Mouse (Mus musculus) adrenal gland, adult 8-10 months (tissue): ENCODE data around the gene Btbd1. TPM values are rescaled to one million over a fixed set of nuclear protein-coding genes. Genes with fewer than 3 reads are reported as not detected.
A peak's percentile ranks its signal among the peaks of the same experiment; 100 is the strongest.

ENCODE experiments used
- DNase-seq: peaks from one replicate; pipeline ENCODE4 v3.0.0; 2022
- total RNA-seq, 4 experiments: library from RNA; stranded (reverse); gene quantifications; 2 replicates each; pipeline ENCODE4 v1.2.4; 2022

The Btbd1 gene
- total RNA-seq, 4 experiments from 2014 or later = 97.3 to 112 (median 104) TPM

- DNase-seq = no peak
Observed at GRCm38 (mm10) chr7:81849214-81849613, 20.0 kb upstream of the Btbd1 start.

DNA sequence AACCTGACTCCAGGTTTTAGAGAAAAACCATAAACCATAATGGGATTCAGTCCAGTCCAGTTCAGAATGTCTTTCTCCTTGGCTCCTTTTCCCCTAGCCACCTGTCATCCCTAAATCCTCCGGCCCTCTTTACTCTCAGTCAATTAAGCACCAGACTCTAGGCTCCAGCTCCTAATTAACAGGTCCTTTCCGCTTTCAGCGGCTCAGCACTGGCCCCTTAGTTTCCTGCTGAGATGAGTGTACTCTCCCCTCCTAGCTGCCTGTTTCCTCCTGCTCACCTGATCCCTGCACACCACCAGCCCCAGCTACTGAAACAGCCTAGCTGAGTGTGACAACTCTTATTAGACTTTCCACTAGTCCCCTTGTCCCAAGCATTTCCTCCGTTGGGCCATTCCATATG is 18.5 kb upstream of the Btbd1 start:
- no peak for DNase-seq

DNA sequence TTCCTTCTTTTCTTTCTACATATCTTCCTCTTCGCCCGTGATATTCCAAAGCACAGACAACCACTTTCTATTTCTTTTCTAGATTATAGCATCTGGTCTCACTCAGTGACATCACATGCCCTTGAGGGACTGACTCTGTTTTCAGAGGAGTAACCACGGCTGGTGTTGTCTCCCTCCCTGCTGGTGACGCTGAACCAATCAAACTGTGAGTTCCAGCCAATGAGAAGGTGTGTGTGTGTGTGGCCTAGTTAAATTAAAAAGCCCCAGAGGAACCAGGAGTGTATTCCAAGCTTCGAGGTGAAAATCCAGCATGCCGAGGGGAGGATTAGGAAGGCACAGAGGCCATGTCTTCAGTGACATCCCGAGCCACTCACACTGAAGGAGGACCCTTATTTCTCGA is 17.8 kb upstream of the Btbd1 start:
- DNase-seq = no peak

DNA sequence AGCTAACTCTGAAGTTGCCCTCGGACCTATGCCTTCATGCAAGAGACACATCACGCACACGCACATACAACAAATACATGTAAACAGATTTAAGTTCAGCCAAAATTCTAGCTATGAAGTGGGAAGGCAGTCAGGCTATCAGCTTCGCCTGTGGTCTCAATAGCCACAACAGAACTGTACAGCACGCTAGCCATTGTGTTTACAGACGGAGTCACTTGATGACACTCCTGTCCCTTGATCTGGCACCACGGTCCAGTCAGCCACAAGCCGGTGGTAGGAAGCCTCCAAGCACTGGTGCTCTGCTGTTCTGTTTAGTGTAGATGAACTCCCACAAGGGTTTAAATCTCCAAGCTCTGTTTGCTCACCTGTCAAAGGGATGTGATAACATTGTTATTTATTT is 16.8 kb upstream of the Btbd1 start:
- DNase-seq = no peak

GRCm38 (mm10) chr7:81845313-81845712 is 16.1 kb upstream of the Btbd1 start:
- no peak for DNase-seq

DNA sequence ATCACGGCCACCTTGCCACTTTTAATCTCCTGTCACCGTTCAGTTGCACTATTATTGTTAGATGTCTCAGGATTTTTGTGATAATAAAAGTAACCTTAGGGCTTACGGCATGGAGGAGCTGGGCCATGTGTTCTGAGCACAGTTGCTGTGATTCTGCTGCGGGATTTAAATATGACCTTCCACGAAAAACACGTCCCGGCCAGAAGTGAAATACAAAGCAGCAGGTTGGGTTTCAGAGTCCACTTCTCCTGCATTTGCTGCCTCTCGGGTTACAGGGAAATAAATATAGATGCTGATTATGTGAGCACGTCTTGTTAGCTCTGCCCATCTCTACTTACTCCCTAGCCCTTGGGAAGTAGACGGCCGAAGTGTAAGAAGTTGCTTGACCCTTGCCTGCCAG is 15.6 kb upstream of the Btbd1 start:
- DNase-seq = no peak

GRCm38 (mm10) chr7:81843903-81844302 is 14.7 kb upstream of the Btbd1 start:
- DNase-seq = no peak

DNA sequence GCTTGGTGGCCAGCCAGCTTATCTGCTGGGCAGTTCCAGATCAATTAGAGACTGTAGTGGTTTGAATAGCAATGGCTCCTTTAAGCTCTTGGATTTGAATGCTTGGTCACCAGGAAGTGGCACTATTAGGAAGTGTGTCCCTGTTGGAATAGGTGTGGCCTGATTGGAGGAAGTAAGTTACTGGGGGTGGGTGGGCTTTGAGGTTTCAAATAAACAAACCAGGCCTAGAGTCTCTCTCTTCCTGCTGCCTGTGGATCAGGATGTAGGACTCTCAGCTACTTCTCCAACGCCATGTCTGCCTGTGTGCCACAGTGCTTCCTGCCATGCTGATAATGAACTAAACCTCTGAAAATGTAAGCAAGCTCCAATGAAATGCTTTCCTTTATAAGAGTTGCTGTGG is 13.8 kb upstream of the Btbd1 start:
- DNase-seq = no peak

DNA sequence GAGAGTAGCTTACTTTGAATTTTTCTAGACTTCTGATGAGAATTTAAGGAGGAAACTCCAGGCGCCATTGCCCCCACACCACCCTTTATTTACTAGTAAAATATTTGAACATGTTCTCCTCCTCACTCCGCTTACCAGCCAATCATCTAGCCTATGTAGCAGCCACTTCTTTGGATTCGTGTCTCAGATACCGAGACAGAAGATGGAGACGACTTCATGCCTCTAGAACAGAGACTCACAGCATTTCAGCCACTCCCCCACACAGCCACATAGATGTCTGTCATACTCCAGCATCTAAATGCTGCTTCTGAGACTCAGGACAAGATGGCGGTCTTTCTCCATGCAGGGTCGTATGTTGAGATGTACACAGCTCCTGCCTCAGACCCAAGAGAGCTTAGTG is 12.9 kb upstream of the Btbd1 start:
- DNase-seq = no peak

GRCm38 (mm10) chr7:81841439-81841838 is 12.2 kb upstream of the Btbd1 start:
- DNase-seq = no peak

DNA sequence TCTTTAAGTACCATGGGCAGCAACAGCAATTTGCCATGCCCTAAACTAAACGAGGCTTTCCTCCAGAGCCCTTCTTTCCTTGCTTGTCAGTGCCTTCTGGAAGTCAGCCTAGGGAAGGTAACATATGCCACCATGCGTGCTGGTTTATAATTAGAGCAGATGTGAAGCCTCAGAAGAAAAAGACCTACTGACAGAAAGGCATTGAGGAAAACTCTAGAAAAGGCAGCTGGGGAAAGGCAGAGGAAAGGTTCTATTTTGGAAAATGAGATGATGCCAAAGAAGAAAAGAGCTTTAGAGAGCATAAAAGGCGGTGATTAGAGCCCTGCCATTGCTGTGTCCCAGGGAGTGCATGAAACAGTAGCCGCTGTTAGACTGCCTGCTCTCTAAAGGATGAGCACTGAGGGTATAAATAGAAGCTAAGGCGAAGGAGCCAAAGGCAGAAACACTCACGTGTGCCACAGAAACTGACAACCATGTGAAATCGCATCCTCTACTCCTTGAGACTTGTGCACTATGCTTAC is 11.5 kb upstream of the Btbd1 start:
- DNase-seq = no peak

- DNase-seq = no peak
Observed at GRCm38 (mm10) chr7:81839746-81840145, 10.5 kb upstream of the Btbd1 start.

DNA sequence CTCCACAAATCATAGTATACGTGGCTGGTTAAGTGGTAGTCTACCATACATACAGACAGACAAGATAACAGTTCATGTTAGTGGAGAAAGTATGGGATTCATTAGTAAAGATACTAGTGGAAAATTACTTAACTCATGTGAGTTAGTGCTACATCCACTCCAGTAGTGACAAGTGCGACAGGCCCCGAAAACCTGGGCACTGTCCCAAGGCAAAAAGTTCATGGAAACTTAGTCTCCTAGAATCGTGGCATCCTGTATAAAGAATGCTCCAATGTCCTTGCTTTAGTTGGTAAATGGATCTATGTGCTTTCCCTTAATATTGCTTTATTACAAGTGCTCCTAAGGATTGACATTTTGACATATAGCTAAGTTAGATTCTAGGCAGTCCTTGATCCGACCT is 8.5 kb upstream of the Btbd1 start:
- peak; percentile 48 for DNase-seq

- DNase-seq = no peak
Observed at GRCm38 (mm10) chr7:81835430-81835829, 6.2 kb upstream of the Btbd1 start.

DNA sequence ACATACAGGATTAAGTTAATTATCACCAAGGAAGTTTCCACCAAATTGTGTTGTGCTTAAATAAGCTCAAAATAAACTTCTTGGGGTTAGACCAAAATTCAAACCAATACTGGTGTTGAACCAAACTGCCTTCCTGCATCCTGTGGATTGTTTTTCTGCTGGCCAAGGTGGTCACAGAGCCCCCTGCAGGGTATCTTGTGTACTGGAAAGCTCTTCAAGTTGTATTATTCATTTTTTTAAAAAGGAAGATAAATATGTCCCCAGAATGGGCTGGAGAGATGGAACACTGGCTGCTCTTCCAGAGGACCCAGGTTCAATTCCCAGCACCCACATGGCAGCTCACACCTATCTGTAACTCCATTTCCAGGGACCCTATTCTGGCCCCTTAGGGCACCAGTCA is 5.6 kb upstream of the Btbd1 start:
- no peak for DNase-seq

- DNase-seq = peak; percentile 61
Observed at GRCm38 (mm10) chr7:81828681-81829378, 401 bp downstream of the Btbd1 start.

- no peak for DNase-seq
Observed at GRCm38 (mm10) chr7:81827806-81828667, 1.2 kb downstream of the Btbd1 start.

DNA sequence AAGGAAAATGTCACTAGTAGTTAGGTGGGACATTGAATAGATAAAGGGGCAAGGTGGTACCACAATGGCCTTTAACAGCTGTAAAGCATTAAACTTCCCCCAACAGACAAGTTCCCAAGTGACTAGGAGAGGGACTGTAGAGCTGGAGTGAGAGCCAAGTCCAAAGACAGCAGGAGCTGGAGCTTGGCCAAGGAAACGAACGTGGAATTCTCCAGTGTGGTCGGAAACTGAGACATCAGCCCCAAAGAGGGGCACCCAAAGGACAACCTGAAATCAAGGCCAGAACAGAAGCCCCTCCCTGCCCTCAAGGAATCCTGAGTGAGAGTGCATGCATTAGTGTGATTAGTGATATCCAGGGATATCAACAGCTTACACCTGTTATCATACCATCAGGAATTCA is 3.9 kb downstream of the Btbd1 start:
- DNase-seq = no peak

DNA sequence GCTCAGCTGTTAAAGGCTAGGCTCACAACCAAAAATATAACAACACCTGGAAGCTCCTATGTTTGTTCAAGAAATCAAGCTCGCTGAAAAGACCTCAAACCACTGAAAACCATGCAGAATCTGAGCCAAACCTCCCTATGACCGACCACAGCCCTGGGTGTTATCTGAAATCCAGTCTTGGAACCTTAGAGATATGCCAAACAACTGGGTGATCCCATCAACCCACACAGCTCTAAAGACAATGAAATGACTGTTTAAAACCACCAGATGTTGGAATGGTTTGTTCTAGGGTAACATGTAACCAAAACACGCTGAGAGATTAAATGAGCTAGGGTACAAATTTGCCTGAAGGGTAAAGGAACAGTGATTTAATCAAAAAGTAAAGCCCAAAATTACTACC is 4.3 kb downstream of the Btbd1 start:
- DNase-seq = no peak

GRCm38 (mm10) chr7:81806067-81806466 is 23.2 kb downstream of the Btbd1 start:
- no peak for DNase-seq

- peak; percentile 74 for DNase-seq
Observed at GRCm38 (mm10) chr7:81789095-81789757, 40.0 kb downstream of the Btbd1 start, which contains the start of gene 3110040N11Rik. Gene 3110040N11Rik, minus strand, starts transcription at chr7:81789478.

- no peak for DNase-seq
Observed at GRCm38 (mm10) chr7:81788536-81788935, 40.7 kb downstream of the Btbd1 start.

- DNase-seq = no peak
Observed at GRCm38 (mm10) chr7:81777667-81778218, 51.5 kb downstream of the Btbd1 start.
